ENCODE assay signal across 8 mouse cellular contexts in the genomic region with DNA sequence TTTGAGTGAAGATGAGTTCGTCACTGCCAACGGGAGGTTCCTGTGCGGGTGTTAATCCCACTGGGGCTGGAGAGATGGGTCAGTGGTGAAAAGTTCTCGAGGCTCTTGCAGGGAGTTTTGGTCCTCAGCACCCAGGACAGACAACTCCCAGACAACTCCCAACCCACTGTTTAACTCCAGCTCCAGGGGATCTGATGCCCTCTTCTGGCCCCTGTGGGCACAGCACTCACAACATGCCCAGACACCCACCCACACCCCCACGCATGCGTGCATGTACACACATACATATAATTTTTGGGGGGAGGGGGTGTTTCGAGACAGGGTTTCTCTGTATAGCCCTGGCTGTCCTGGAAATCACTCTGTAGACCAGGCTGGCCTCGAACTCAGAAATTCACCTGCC. TPM values are rescaled to one million over a fixed set of nuclear protein-coding genes. Genes with fewer than 3 reads are reported as not detected.
DNase-seq lines count a peak whose midpoint lies in the region; ATAC-seq lines count a peak whose summit lies in the region.

No protein-coding gene starts in this region.

- no peaks in the 10 kb centered on the region for H3K27me3 ChIP-seq in embryonic facial prominence, embryonic 15.5 days
- H3K27me3 ChIP-seq in liver, embryonic 13.5 days: no peaks in the 10 kb centered on the region

- ATAC-seq in embryonic facial prominence, embryonic 15.5 days (ENCODE audit: insufficient number of reproducible peaks, low FRiP score, low TSS enrichment, low read depth): no peak
- no peak for ATAC-seq in liver, embryonic 13.5 days (ENCODE audit: low read depth)

- peak overlapping the region; percentile 24; the same call in 1 of the 2 replicates for H3K4me2 ChIP-seq in embryonic facial prominence, embryonic 15.5 days (replicated peaks)
- no peak overlapping the region for H3K4me2 ChIP-seq in liver, embryonic 13.5 days

- H3K27ac ChIP-seq in embryonic facial prominence, embryonic 15.5 days (replicated peaks): no peak overlapping the region
- H3K27ac ChIP-seq in liver, embryonic 13.5 days: no peak overlapping the region

- no peak overlapping the region; the same call in 1 of the 2 replicates for H3K4me3 ChIP-seq in embryonic facial prominence, embryonic 15.5 days (replicated peaks)
- no peak overlapping the region for H3K4me3 ChIP-seq in liver, embryonic 13.5 days (replicated peaks)

- no peaks in the 10 kb centered on the region for H3K36me3 ChIP-seq in embryonic facial prominence, embryonic 15.5 days
- H3K36me3 ChIP-seq in liver, embryonic 13.5 days: no peaks in the 10 kb centered on the region

- no peak overlapping the region for H3K9ac ChIP-seq in embryonic facial prominence, embryonic 15.5 days
- no peak overlapping the region for H3K9ac ChIP-seq in liver, embryonic 13.5 days

- WGBS in embryonic facial prominence, embryonic 15.5 days: 41% methylated on average over 8 of the region's 8 CpGs
- 45% methylated on average over 8 of the region's 8 CpGs for WGBS in liver, embryonic 13.5 days (ENCODE audit: insufficient replicate concordance)

- DNase-seq in left cerebral cortex, adult 18-20 months (ENCODE audit: low spot score in 2 of 2): peak; percentile 62 to 66
- no peak for DNase-seq in left cerebral cortex, adult 11 months (ENCODE audit: low spot score)
- peak; percentile 78 for DNase-seq in adrenal gland, postnatal 10 days
- peak; percentile 72 to 84 for DNase-seq in kidney, adult 8-10 months
- DNase-seq in liver, embryonic 13.5 days: peak; percentile 34
- DNase-seq in right cerebral cortex, postnatal 10 days (ENCODE audit: low spot score in 2 of 2): peak; percentile 64 to 73
- no peak for DNase-seq in MN1 (ENCODE audit: low spot score)

- peaks cover 40% of the 10 kb centered on the region for H3K4me1 ChIP-seq in embryonic facial prominence, embryonic 15.5 days
- peaks cover 62% of the 10 kb centered on the region for H3K4me1 ChIP-seq in liver, embryonic 13.5 days (replicated peaks)

- H3K9me3 ChIP-seq in embryonic facial prominence, embryonic 15.5 days (replicated peaks): no peaks in the 10 kb centered on the region
- H3K9me3 ChIP-seq in liver, embryonic 13.5 days (replicated peaks): 0 out of 2 replicates have a peak, but pooled peaks cover 3% of the 10 kb centered on the region

RNA-seq across cellular contexts. Expression of gene Mlec, which starts 5.6 kb away (rescaled TPM):
- total RNA-seq in left cerebral cortex, adult 18-20 months (2021): 10 to 100 TPM; 88.6 to 93.5 TPM
- total RNA-seq in adrenal gland, postnatal 10 days (2021): 100 to 1,000 TPM; 160 to 163 TPM
- 95.1 and 98.4 TPM in 2 replicates for polyA plus RNA-seq in embryonic facial prominence, embryonic 15.5 days (2015; fragmentation: Nextera tagmentation; extraction: Ambion mirVana)
- 23.0 and 26.0 TPM in 2 replicates for polyA plus RNA-seq in liver, embryonic 13.5 days (2015; fragmentation: Nextera tagmentation; extraction: Ambion mirVana)

RNA-seq across cellular contexts. Expression of gene Unc119b, which starts 28.8 kb away (rescaled TPM):
- total RNA-seq in left cerebral cortex, adult 18-20 months (2021): 10 to 100 TPM; 28.8 to 28.9 TPM
- 10 to 100 TPM; 31.8 to 34.1 TPM for total RNA-seq in adrenal gland, postnatal 10 days (2021)
- 41.0 and 42.2 TPM in 2 replicates for polyA plus RNA-seq in embryonic facial prominence, embryonic 15.5 days (2015; fragmentation: Nextera tagmentation; extraction: Ambion mirVana)
- polyA plus RNA-seq in liver, embryonic 13.5 days (2015; fragmentation: Nextera tagmentation; extraction: Ambion mirVana): 8.7 and 10.4 TPM in 2 replicates

RNA-seq across cellular contexts. Expression of gene Cabp1, which starts 30.6 kb away (rescaled TPM):
- 100 to 1,000 TPM; 288 to 320 TPM for total RNA-seq in left cerebral cortex, adult 18-20 months (2021)
- 1 to 10 TPM; 4.1 to 4.4 TPM for total RNA-seq in adrenal gland, postnatal 10 days (2021)
- polyA plus RNA-seq in embryonic facial prominence, embryonic 15.5 days (2015; fragmentation: Nextera tagmentation; extraction: Ambion mirVana): 2.6 and 3.0 TPM in 2 replicates
- polyA plus RNA-seq in liver, embryonic 13.5 days (2015; fragmentation: Nextera tagmentation; extraction: Ambion mirVana): not detected in 2 replicates

RNA-seq across cellular contexts. Expression of gene Acads, which starts 44.4 kb away (rescaled TPM):
- total RNA-seq in left cerebral cortex, adult 18-20 months (2021): 1 to 10 TPM; 7.9 to 8.7 TPM
- 100 to 1,000 TPM; 356 to 367 TPM for total RNA-seq in adrenal gland, postnatal 10 days (2021)
- polyA plus RNA-seq in embryonic facial prominence, embryonic 15.5 days (2015; fragmentation: Nextera tagmentation; extraction: Ambion mirVana): 47.8 and 48.2 TPM in 2 replicates
- polyA plus RNA-seq in liver, embryonic 13.5 days (2015; fragmentation: Nextera tagmentation; extraction: Ambion mirVana): 40.9 and 41.5 TPM in 2 replicates

Comparison
In these comparisons a context has a peak if more than half of its experiments do, and no peak if none do; other contexts are left out.
1. DNase-seq: peak in left cerebral cortex, adult 18-20 months (2 of 2), adrenal gland, postnatal 10 days (single experiment), kidney, adult 8-10 months (2 of 2), liver, embryonic 13.5 days (single experiment) and right cerebral cortex, postnatal 10 days (2 of 2); none in left cerebral cortex, adult 11 months (single experiment) and MN1 (single experiment).
2. RNA of gene Cabp1, which starts 30.6 kb away (total RNA-seq): 288 to 320 TPM in left cerebral cortex, adult 18-20 months; 4.1 to 4.4 TPM in adrenal gland, postnatal 10 days; every median in the first group is over 10 times any median in the second.